Mouse (Mus musculus): Measurements from ENCODE around the gene Zfp735. TPM values are rescaled to one million over a fixed set of nuclear protein-coding genes. Genes with fewer than 3 reads are reported as not detected.

The Zfp735 gene
- total RNA-seq (2021), result not detected in 2 replicates
- long read RNA-seq, experiment 1, result 0 reads
- long read RNA-seq, experiment 2, result 0 reads

DNA sequence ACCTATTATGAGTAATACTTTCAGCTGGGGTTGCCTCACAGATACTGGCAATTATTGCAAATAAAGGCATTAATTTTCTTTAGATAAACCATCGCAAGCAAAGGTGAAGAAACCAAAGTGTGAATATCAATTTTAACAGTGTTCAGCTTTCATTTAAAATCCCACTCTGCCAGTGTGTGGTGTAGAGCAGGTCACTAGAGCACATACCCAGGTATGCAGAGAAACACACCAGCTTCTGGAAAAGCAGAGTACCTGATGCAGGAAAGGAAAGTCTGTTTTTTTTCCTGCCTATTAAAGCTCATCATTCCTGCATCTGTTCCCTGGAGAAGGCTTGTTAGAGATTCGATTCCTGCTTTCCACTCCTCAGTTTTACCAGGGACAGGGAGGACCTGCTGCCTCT lies at the start of gene Zfp735:
Gene Zfp735, plus strand, starts transcription at position 301 of the 400 bp plus-strand sequence.
- DNase-seq, result no peak

DNA sequence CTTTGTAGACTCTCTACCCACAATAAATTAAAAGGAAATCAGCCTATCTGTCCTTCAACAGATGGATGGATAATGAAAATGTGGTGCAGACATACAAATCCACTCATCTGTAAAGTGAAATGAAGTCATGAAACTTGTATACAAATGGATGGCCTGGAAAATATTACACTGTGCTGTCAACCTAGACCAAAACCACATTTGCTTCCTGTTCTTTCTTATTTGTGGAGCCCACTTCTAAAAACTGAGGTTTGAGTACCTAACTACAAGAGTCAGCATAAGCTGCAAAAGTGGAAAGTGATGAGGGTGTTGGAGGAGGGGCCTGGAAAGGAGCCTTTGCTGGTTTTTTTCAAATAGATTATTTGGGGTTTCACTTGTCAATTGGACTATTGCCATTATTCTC lies 70.5 kb downstream of the Zfp735 start:
- DNase-seq, result no peak

Other genes with a start within 250 kb of the Zfp735 start
- not detected in 2 replicates for gene Olfr380, start 231.3 kb upstream of the Zfp735 start, total RNA-seq (2021)
- gene Olfr381, start 197.2 kb upstream of the Zfp735 start, total RNA-seq (2021), result not detected in 2 replicates
- gene Olfr382, start 171.6 kb upstream of the Zfp735 start, total RNA-seq (2021), result not detected in 2 replicates
- not detected in 2 replicates for gene Olfr385, start 95.8 kb upstream of the Zfp735 start, total RNA-seq (2021)
- not detected in 2 replicates for gene Olfr384, start 90.2 kb upstream of the Zfp735 start, total RNA-seq (2021)
- not detected in 2 replicates for gene Olfr389, start 91.9 kb downstream of the Zfp735 start, total RNA-seq (2021)
- not detected in 2 replicates for gene Olfr390, start 94.2 kb downstream of the Zfp735 start, total RNA-seq (2021)
- gene Olfr391-ps, start 114.3 kb downstream of the Zfp735 start, total RNA-seq (2021), result not detected in 2 replicates
- gene Olfr392, start 128.3 kb downstream of the Zfp735 start, total RNA-seq (2021), result not detected in 2 replicates
- gene Olfr393, start 162.7 kb downstream of the Zfp735 start, total RNA-seq (2021), result not detected in 2 replicates
- not detected in 2 replicates for gene Olfr394, start 202.0 kb downstream of the Zfp735 start, total RNA-seq (2021)
- not detected in 2 replicates for gene Olfr395, start 220.5 kb downstream of the Zfp735 start, total RNA-seq (2021)
- gene Olfr23, start 247.9 kb downstream of the Zfp735 start, total RNA-seq (2021), result not detected in 2 replicates